32 mouse cellular contexts compared by ENCODE assay signal in the genomic region with DNA sequence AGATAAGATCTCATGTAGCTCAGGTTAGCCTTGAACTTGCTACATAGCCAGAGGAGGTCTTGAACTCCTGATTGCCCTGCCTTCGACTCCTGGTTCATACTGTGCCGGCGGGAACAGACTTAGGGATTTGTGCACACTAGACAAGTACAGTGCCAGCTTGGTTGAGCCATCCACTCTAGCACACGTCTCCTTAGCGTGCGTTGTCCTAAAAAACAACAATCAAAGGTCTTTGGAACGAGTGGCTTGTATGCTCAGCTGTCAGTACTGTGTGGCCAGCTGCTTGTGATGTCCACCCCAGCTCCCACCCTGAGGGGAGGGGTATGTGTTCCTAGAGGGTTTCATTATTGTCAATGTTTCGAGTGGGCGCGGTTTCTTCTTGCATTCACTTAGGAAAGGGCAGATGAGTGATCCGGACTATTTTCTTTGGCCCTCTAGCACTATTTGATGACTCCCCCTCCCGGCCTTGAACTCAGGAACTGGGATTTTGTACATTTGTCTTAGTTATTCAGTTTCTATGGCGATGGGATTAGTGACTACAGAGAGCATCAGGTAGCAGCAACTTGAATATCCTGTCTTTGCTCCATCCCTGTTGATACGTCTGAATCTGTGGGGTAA. TPM values are rescaled to one million over a fixed set of nuclear protein-coding genes. Genes with fewer than 3 reads are reported as not detected.
DNase-seq lines count a peak whose midpoint lies in the region; ATAC-seq and TF ChIP-seq lines count a peak whose summit lies in the region.
"Had no signal": no experiment of that assay in that cellular context is flagged by ENCODE, and none has a peak within 500 bp of the region (broad histone marks: within the 10 kb centered on the region; RNA-seq: fewer than 3 reads in every experiment).

No protein-coding gene starts in this region.

- no peaks in the 10 kb centered on the region for H3K79me2 ChIP-seq in liver, adult 2 months (ENCODE audit: control insufficient read depth, insufficient read depth, low read length)

- DNase-seq in adrenal gland, postnatal 36 days = peak; percentile 24 to 38
- DNase-seq in adrenal gland, postnatal 25 days = no peak
- DNase-seq in liver, adult 2 months (ENCODE audit: extremely low read depth, low read depth, low spot score) = peak; percentile 64
- DNase-seq in R1 (ENCODE audit: low read depth, low spot score) = peak; percentile 30
- DNase-seq in yolk sac, embryonic 10.5 days (ENCODE audit: low spot score) = no peak
- DNase-seq: cerebellum, adult 11-12 months; cerebellum, adult 8-10 months; cerebellum, postnatal 10 days; cerebellum, postnatal 36 days; embryo, embryonic 11 days; gastrocnemius, postnatal 25 days had no signal

- no peak for TF ChIP-seq POLR2A in liver, adult 2 months (IDR thresholded peaks at IDR 0.05; ENCODE audit: extremely low read depth, insufficient read depth, low read length)

- H3K9me3 ChIP-seq in liver, embryonic 12.5 days (replicated peaks) = no peaks in the 10 kb centered on the region
- H3K9me3 ChIP-seq: embryonic facial prominence, embryonic 10.5 days; embryonic facial prominence, embryonic 13.5 days; forebrain, embryonic 12.5 days; forebrain, embryonic 15.5 days; hindbrain, embryonic 13.5 days had no signal

- peaks cover 10% of the 10 kb centered on the region for H3K36me3 ChIP-seq in liver, adult 2 months (ENCODE audit: control insufficient read depth, insufficient read depth, low read length)
- no peaks in the 10 kb centered on the region for H3K36me3 ChIP-seq in liver, embryonic 12.5 days
- H3K36me3 ChIP-seq: embryonic facial prominence, embryonic 10.5 days; embryonic facial prominence, embryonic 13.5 days; forebrain, embryonic 12.5 days; forebrain, embryonic 15.5 days; hindbrain, embryonic 13.5 days had no signal

- no peak overlapping the region for H3K9ac ChIP-seq in liver, adult 2 months (ENCODE audit: low read depth, low read length)
- no peak overlapping the region for H3K9ac ChIP-seq in liver, embryonic 12.5 days
- H3K9ac ChIP-seq: embryonic facial prominence, embryonic 13.5 days; forebrain, embryonic 12.5 days; forebrain, embryonic 15.5 days; hindbrain, embryonic 13.5 days had no signal

- no peak overlapping the region for H3K4me2 ChIP-seq in liver, embryonic 12.5 days
- H3K4me2 ChIP-seq: embryonic facial prominence, embryonic 13.5 days; forebrain, embryonic 12.5 days; forebrain, embryonic 15.5 days; heart, embryonic 11.5 days; hindbrain, embryonic 13.5 days had no signal

- no peaks in the 10 kb centered on the region for H3K27me3 ChIP-seq in liver, adult 2 months (ENCODE audit: control insufficient read depth, insufficient read depth, low read length)
- H3K27me3 ChIP-seq in liver, embryonic 12.5 days (replicated peaks) = peaks cover 10% of the 10 kb centered on the region; the same call in 1 of the 2 replicates
- H3K27me3 ChIP-seq: embryonic facial prominence, embryonic 13.5 days; forebrain, embryonic 12.5 days; forebrain, embryonic 15.5 days; hindbrain, embryonic 13.5 days had no signal

- no peak overlapping the region for H3K4me3 ChIP-seq in liver, adult 2 months (ENCODE audit: insufficient read depth, low read depth, low read length)
- no peak overlapping the region for H3K4me3 ChIP-seq in liver, embryonic 12.5 days
- H3K4me3 ChIP-seq: embryonic facial prominence, embryonic 10.5 days; embryonic facial prominence, embryonic 13.5 days; erythroblast, embryonic 14.5 days; forebrain, embryonic 12.5 days; forebrain, embryonic 15.5 days; hindbrain, embryonic 13.5 days had no signal

- ATAC-seq in liver, embryonic 12.5 days = no peak
- ATAC-seq: activated CD4-positive, CD25-positive, alpha-beta regulatory T cell, adult 4 months; CD4-positive, CD25-positive, alpha-beta regulatory T cell, adult 4 months; forebrain, embryonic 15.5 days; hindbrain, embryonic 16.5 days; inflammation-experienced regulatory T-cells, adult 6 months; intestine, embryonic 16.5 days had no signal

- H3K4me1 ChIP-seq in liver, adult 2 months (ENCODE audit: control insufficient read depth, insufficient read depth, low read length) = no peaks in the 10 kb centered on the region
- no peaks in the 10 kb centered on the region for H3K4me1 ChIP-seq in liver, embryonic 12.5 days
- H3K4me1 ChIP-seq: embryonic facial prominence, embryonic 10.5 days; embryonic facial prominence, embryonic 13.5 days; forebrain, embryonic 12.5 days; forebrain, embryonic 15.5 days; hindbrain, embryonic 13.5 days had no signal

- no peak for TF ChIP-seq CTCF in liver, adult 2 months (IDR thresholded peaks at IDR 0.05; ENCODE audit: low read depth, low read length)

- 46% methylated on average over 14 of the region's 14 CpGs for WGBS in liver, adult 2 months
- WGBS in liver, embryonic 12.5 days (ENCODE audit: insufficient replicate concordance) = 70% methylated on average over 14 of the region's 14 CpGs

- no peak overlapping the region for H3K27ac ChIP-seq in liver, adult 2 months (replicated peaks; ENCODE audit: insufficient read depth, low read depth, low read length)
- H3K27ac ChIP-seq in liver, embryonic 12.5 days = no peak overlapping the region
- H3K27ac ChIP-seq: embryonic facial prominence, embryonic 10.5 days; embryonic facial prominence, embryonic 13.5 days; forebrain, embryonic 12.5 days; forebrain, embryonic 15.5 days; hindbrain, embryonic 13.5 days had no signal

RNA-seq across cellular contexts. Expression of gene Asgr2, which starts 11.4 kb away (rescaled TPM):
- total RNA-seq in adrenal gland, postnatal 36 days (2021) = 1 to 10 TPM in 1 of 2 experiments, under 1 TPM in 1; 0.60 to 2.1 TPM
- 2.9 and 4.1 TPM in 2 replicates for total RNA-seq in adrenal gland, postnatal 25 days (2021)
- 166 and 194 TPM in 2 replicates for total RNA-seq in liver, adult 2 months (2014; rRNA removed)
- 212 and 216 TPM in 2 replicates for polyA plus RNA-seq in liver, adult 2 months (2012; rRNA removed)
- polyA plus RNA-seq in liver, embryonic 12.5 days (2016; fragmentation: Nextera tagmentation; extraction: Ambion mirVana) = 4.3 and 4.8 TPM in 2 replicates
- total RNA-seq: gastrocnemius, adult 8-10 months; gastrocnemius, postnatal 25 days; heart, postnatal 25 days; MEL had no signal
- polyA plus RNA-seq: activated CD4-positive, CD25-positive, alpha-beta regulatory T cell, adult 4 months; brain, embryonic 14.5 days; CD4-positive, CD25-positive, alpha-beta regulatory T cell, adult 4 months; embryonic facial prominence, embryonic 10.5 days; embryonic facial prominence, embryonic 13.5 days; erythroblast, embryonic 14.5 days; forebrain, embryonic 12.5 days; forebrain, embryonic 15.5 days; heart, embryonic 14.5 days; heart, postnatal 0 days; hindbrain, embryonic 13.5 days; hindbrain, embryonic 16.5 days; inflammation-experienced regulatory T-cells, adult 6 months had no signal

RNA-seq across cellular contexts. Expression of gene Mgl2, which starts 26.3 kb away (rescaled TPM):
- 1 to 10 TPM; 2.7 to 3.4 TPM for total RNA-seq in adrenal gland, postnatal 36 days (2021)
- total RNA-seq in adrenal gland, postnatal 25 days (2021) = 2.2 and 2.6 TPM in 2 replicates
- total RNA-seq in liver, adult 2 months (2014; rRNA removed) = 0.27 TPM in 1 of 2 replicates, not detected in the other
- 0.06 and 0.09 TPM in 2 replicates for polyA plus RNA-seq in liver, adult 2 months (2012; rRNA removed)
- 0.72 and 0.80 TPM in 2 replicates for polyA plus RNA-seq in liver, embryonic 12.5 days (2016; fragmentation: Nextera tagmentation; extraction: Ambion mirVana)
- polyA plus RNA-seq: CD4-positive, CD25-positive, alpha-beta regulatory T cell, adult 4 months; erythroblast, embryonic 14.5 days; forebrain, embryonic 12.5 days; heart, postnatal 0 days; inflammation-experienced regulatory T-cells, adult 6 months had no signal

RNA-seq across cellular contexts. Expression of gene Asgr1, which starts 49.9 kb away (rescaled TPM):
- under 1 TPM in 1 of 2 experiments, not detected in 1; 0.33 TPM for total RNA-seq in adrenal gland, postnatal 36 days (2021)
- total RNA-seq in adrenal gland, postnatal 25 days (2021) = 0.91 and 3.4 TPM in 2 replicates
- total RNA-seq in liver, adult 2 months (2014; rRNA removed) = 531 and 680 TPM in 2 replicates
- 730 and 786 TPM in 2 replicates for polyA plus RNA-seq in liver, adult 2 months (2012; rRNA removed)
- polyA plus RNA-seq in liver, embryonic 12.5 days (2016; fragmentation: Nextera tagmentation; extraction: Ambion mirVana) = 0.51 and 0.63 TPM in 2 replicates
- total RNA-seq: gastrocnemius, adult 8-10 months; gastrocnemius, postnatal 25 days; heart, adult 8-10 months; heart, postnatal 25 days; hematopoietic stem cell, adult 5-6 weeks; MEL had no signal
- polyA plus RNA-seq: activated CD4-positive, CD25-positive, alpha-beta regulatory T cell, adult 4 months; CD4-positive, CD25-positive, alpha-beta regulatory T cell, adult 4 months; erythroblast, embryonic 14.5 days; heart, embryonic 14.5 days; heart, postnatal 0 days; inflammation-experienced regulatory T-cells, adult 6 months had no signal

RNA-seq across cellular contexts. Expression of gene Clec10a, which starts 52.2 kb away (rescaled TPM):
- 1 to 10 TPM; 2.4 to 6.5 TPM for total RNA-seq in adrenal gland, postnatal 36 days (2021)
- total RNA-seq in adrenal gland, postnatal 25 days (2021) = 0.81 and 2.0 TPM in 2 replicates
- 0.55 and 0.67 TPM in 2 replicates for total RNA-seq in liver, adult 2 months (2014; rRNA removed)
- 0.27 and 0.95 TPM in 2 replicates for polyA plus RNA-seq in liver, adult 2 months (2012; rRNA removed)
- 0.33 TPM in 1 of 2 replicates, not detected in the other for polyA plus RNA-seq in liver, embryonic 12.5 days (2016; fragmentation: Nextera tagmentation; extraction: Ambion mirVana)
- polyA plus RNA-seq: activated CD4-positive, CD25-positive, alpha-beta regulatory T cell, adult 4 months; CD4-positive, CD25-positive, alpha-beta regulatory T cell, adult 4 months; erythroblast, embryonic 14.5 days; heart, embryonic 11.5 days had no signal

Comparison
In these comparisons a context has a peak if more than half of its experiments do, and no peak if none do; other contexts are left out.
1. DNase-seq: peak in adrenal gland, postnatal 36 days (2 of 2), liver, adult 2 months (single experiment) and R1 (single experiment); none in adrenal gland, postnatal 25 days (single experiment) and yolk sac, embryonic 10.5 days (single experiment).
2. RNA of gene Asgr2, which starts 11.4 kb away (total RNA-seq): 166 to 194 TPM in liver, adult 2 months; 2.9 to 4.1 TPM in adrenal gland, postnatal 25 days and 0.60 to 2.1 TPM in adrenal gland, postnatal 36 days; every median in the first group is over 10 times any median in the second.
3. RNA of gene Asgr1, which starts 49.9 kb away (total RNA-seq): 531 to 680 TPM in liver, adult 2 months; 0.91 to 3.4 TPM in adrenal gland, postnatal 25 days and 0.33 TPM in adrenal gland, postnatal 36 days; every median in the first group is over 100 times any median in the second.